Mouse (Mus musculus) liver, postnatal 0 days (tissue): ENCODE data around the gene Elf4. TPM values are rescaled to one million over a fixed set of nuclear protein-coding genes. Genes with fewer than 3 reads are reported as not detected.
"Not testable (repeated sequence)": the region's sequence is repeated elsewhere in the genome, so short reads cannot be mapped to it uniquely, and the experiment has no call there.

Source experiments
- ATAC-seq: fragments of 200-750 bp; cut with Nextera tagmentation; 2 replicates; pipeline ENCODE4 v1.8.0; 2017; ENCODE audit warnings: mild to moderate bottlenecking, moderate library complexity
- DNase-seq: peaks from one replicate; pipeline ENCODE4 v3.0.0-alpha.2; 2016
- H3K27ac ChIP-seq: fragments of 300-500 bp; sonication (generic); 2 replicates; pipeline ENCODE4 v1.5.1; 2014; ENCODE audit warnings: antibody characterized with exemption, moderate library complexity, mild to moderate bottlenecking, low read depth
- H3K27me3 ChIP-seq: fragments of 300-500 bp; sonication (generic); 2 replicates; pipeline ENCODE4 v1.6.1; 2014; ENCODE audit warnings: low read length, control low read depth, mixed read lengths; ENCODE audit not compliant: insufficient read depth
- H3K36me3 ChIP-seq: fragments of 300-500 bp; sonication (generic); replicated peaks from 2 replicates; pipeline ENCODE4 v1.6.1; 2014; ENCODE audit warnings: mild to moderate bottlenecking, control low read depth, low read length, moderate library complexity, mixed read lengths; ENCODE audit not compliant: insufficient read depth
- H3K4me1 ChIP-seq: fragments of 300-500 bp; sonication (generic); 2 replicates; pipeline ENCODE4 v1.6.1; 2014; ENCODE audit warnings: antibody characterized with exemption, mild to moderate bottlenecking, control low read depth; ENCODE audit not compliant: insufficient read depth
- H3K4me2 ChIP-seq: fragments of 300-500 bp; sonication (generic); 2 replicates; pipeline ENCODE4 v1.6.1; 2014; ENCODE audit warnings: low read depth, mild to moderate bottlenecking, low read length, moderate library complexity, mixed read lengths
- H3K4me3 ChIP-seq: fragments of 300-500 bp; sonication (generic); 2 replicates; pipeline ENCODE4 v1.5.1; 2014; ENCODE audit warnings: low read depth, low read length
- H3K9ac ChIP-seq: fragments of 300-500 bp; sonication (generic); replicated peaks from 2 replicates; pipeline ENCODE4 v1.6.1; 2014; ENCODE audit warnings: mild to moderate bottlenecking, moderate library complexity
- H3K9me3 ChIP-seq: fragments of 300-500 bp; sonication (generic); 2 replicates; pipeline ENCODE4 v1.6.1; 2016; ENCODE audit warnings: mild to moderate bottlenecking, control low read depth, low read length, mixed read lengths
- CTCF ChIP-seq: sonication (generic); IDR thresholded peaks from 2 replicates; pipeline ENCODE4 v1.5.1; 2016; ENCODE audit warnings: antibody characterized with exemption, low read depth
- EP300 ChIP-seq: IDR thresholded peaks from 2 replicates; pipeline ENCODE4 v1.6.1; 2016; ENCODE audit warnings: antibody characterized with exemption, low read depth, mild to moderate bottlenecking
- WGBS: fragments of 180-500 bp; shearing (Covaris S2); extraction: QIAGEN DNeasy Blood & Tissue Kit; methylation state at CpG from one replicate; pipeline ENCODE4 v1.1.7; 2014; ENCODE audit not compliant: insufficient replicate concordance; 5-methylcytosine and 5-hydroxymethylcytosine counted together
- polyA plus RNA-seq: library from polyadenylated mRNA; unstranded; fragments of >200 nt; fragmentation: Nextera tagmentation; extraction: Ambion mirVana; gene quantifications from 2 replicates; pipeline ENCODE4 v1.2.1, GENCODE M21; 2015

The Elf4 gene
- polyA plus RNA-seq, 1 experiment from 2014 or later, result 1.5 TPM

GRCm38 (mm10) chrX:48441954-48442353 lies 21.0 kb downstream of the Elf4 start:
- WGBS, result 69% methylated on average over 7 of the region's 7 CpGs
- no peaks in the 10 kb centered on the region for H3K36me3 ChIP-seq
- H3K4me1 ChIP-seq, result peaks cover 8% of the 10 kb centered on the region
- H3K9ac ChIP-seq, result no peak overlapping the region
- no peaks in the 10 kb centered on the region for H3K9me3 ChIP-seq
- TF ChIP-seq CTCF (no peak), EP300 (no peak)
- no peak overlapping the region for H3K27ac ChIP-seq
- H3K27me3 ChIP-seq, result no peaks in the 10 kb centered on the region
- DNase-seq, result no peak
- H3K4me3 ChIP-seq, result no peak overlapping the region
- no peak overlapping the region for H3K4me2 ChIP-seq
- ATAC-seq, result no peak

GRCm38 (mm10) chrX:48441548-48441947 lies 21.4 kb downstream of the Elf4 start:
- TF ChIP-seq EP300, result no peak
- TF ChIP-seq CTCF, result no peak

GRCm38 (mm10) chrX:48439036-48439435 lies 23.9 kb downstream of the Elf4 start:
- Histone ChIP-seq H3K9me3 (no peaks in the 10 kb centered on the region), H3K27ac (peak overlapping the region; percentile 34; the same call in 1 of the 2 replicates), H3K9ac (no peak overlapping the region), H3K4me1 (peaks cover 11% of the 10 kb centered on the region), H3K36me3 (no peaks in the 10 kb centered on the region), H3K4me2 (0 out of 2 replicates have a peak overlapping the region, but pooled peaks have one; percentile 29), H3K4me3 (no peak overlapping the region), H3K27me3 (no peaks in the 10 kb centered on the region)
- TF ChIP-seq EP300, result no peak
- no peak for TF ChIP-seq CTCF
- no peak for DNase-seq
- 37% methylated on average over 4 of the region's 4 CpGs for WGBS
- ATAC-seq, result peak; percentile 48

More at GRCm38 (mm10) chrX:48441548-48441947, 21.4 kb downstream of the Elf4 start:
- H3K4me3 ChIP-seq, result no peak overlapping the region
- H3K9ac ChIP-seq, result no peak overlapping the region
- no peaks in the 10 kb centered on the region for H3K36me3 ChIP-seq
- H3K27ac ChIP-seq, result no peak overlapping the region
- ATAC-seq, result no peak
- no peaks in the 10 kb centered on the region for H3K9me3 ChIP-seq
- H3K4me2 ChIP-seq, result no peak overlapping the region
- WGBS, result 79% methylated on average over 6 of the region's 6 CpGs
- DNase-seq, result no peak
- H3K4me1 ChIP-seq, result peaks cover 8% of the 10 kb centered on the region
- H3K27me3 ChIP-seq, result no peaks in the 10 kb centered on the region

- 71% methylated on average over 6 of the region's 7 CpGs for WGBS
- not testable (repeated sequence) for ATAC-seq
- peak overlapping the region; percentile 29; the same call in 1 of the 2 replicates for H3K27ac ChIP-seq
These were observed 26.9 kb downstream of the Elf4 start for GRCm38 (mm10) chrX:48436082-48436481.

DNA sequence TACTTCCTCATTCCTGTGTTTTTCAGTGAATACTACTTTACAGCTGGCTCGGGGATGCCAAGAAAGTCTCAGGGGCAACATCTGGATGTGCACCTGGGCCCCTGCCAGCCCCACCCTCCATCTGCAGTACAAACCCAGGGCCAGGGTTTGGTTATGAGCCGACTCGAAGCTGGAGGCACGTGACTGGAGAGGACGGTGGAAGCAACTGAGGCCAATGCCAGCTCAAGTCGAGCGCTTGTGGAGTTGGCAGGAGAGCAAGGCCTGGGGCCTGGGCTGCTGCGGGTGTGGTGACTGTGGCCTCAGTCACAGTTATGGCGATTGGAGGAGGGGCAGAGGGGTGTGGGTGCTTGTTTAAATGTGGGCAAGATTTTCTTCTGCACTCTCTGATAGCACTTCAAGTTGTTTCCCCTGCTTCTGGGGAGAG lies 27.4 kb downstream of the Elf4 start:
- Histone ChIP-seq H3K4me1 (peaks cover 15% of the 10 kb centered on the region), H3K27me3 (no peaks in the 10 kb centered on the region), H3K4me3 (no peak overlapping the region), H3K4me2 (peak overlapping the region; percentile 13; the same call in 1 of the 2 replicates), H3K36me3 (no peaks in the 10 kb centered on the region), H3K9ac (no peak overlapping the region), H3K9me3 (no peaks in the 10 kb centered on the region), H3K27ac (peak overlapping the region; percentile 29; the same call in 1 of the 2 replicates)
- TF ChIP-seq CTCF, result no peak
- no peak for TF ChIP-seq EP300
- whole genome bisulfite sequencing, result 46% methylated on average over 9 of the region's 9 CpGs
- no peak for DNase-seq
- peak; percentile 30; the same call in 1 of the 2 replicates for ATAC-seq

More at GRCm38 (mm10) chrX:48436082-48436481, 26.9 kb downstream of the Elf4 start:
- H3K9me3 ChIP-seq, H3K36me3 ChIP-seq, H3K9ac ChIP-seq, H3K27me3 ChIP-seq, H3K4me2 ChIP-seq, H3K4me3 ChIP-seq, DNase-seq: not testable (repeated sequence)
- peaks cover 15% of the 10 kb centered on the region for H3K4me1 ChIP-seq

DNA sequence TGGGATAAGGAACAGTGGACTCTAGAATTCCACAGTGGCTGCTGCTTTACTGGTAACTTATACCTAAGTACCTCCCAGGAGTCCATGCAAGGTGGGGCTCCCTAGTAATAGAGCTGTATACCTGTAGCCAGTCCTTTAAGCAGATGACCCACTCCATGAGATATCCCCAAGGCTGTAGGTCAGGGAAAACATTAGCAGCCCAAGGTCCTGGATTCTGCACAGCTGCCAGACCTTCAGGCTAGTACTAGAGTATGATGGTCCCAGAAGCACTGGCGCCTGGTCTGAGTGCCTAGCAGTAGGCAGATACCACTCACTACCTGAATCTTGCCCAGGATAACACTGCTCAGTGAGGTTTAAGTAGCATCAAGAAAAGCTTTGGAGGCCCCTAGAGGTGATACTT lies 28.7 kb downstream of the Elf4 start:
- H3K4me2 ChIP-seq, result no peak overlapping the region
- H3K36me3 ChIP-seq, result no peaks in the 10 kb centered on the region
- no peaks in the 10 kb centered on the region for H3K27me3 ChIP-seq
- no peaks in the 10 kb centered on the region for H3K9me3 ChIP-seq
- ATAC-seq, result no peak
- peak overlapping the region; percentile 7 for H3K27ac ChIP-seq
- H3K4me1 ChIP-seq, result peaks cover 12% of the 10 kb centered on the region
- H3K4me3 ChIP-seq, result no peak overlapping the region
- WGBS, result 81% methylated on average over 1 of the region's 1 CpGs
- TF ChIP-seq CTCF (no peak), EP300 (no peak)
- DNase-seq, result no peak
- H3K9ac ChIP-seq, result no peak overlapping the region

GRCm38 (mm10) chrX:48433527-48433899 lies 29.4 kb downstream of the Elf4 start:
- TF ChIP-seq EP300 (no peak), CTCF (no peak)
- H3K9ac ChIP-seq, result no peak overlapping the region
- H3K4me3 ChIP-seq, result peak overlapping the region; percentile 19; the same call in 1 of the 2 replicates
- H3K4me1 ChIP-seq, result peaks cover 7% of the 10 kb centered on the region; the same call in 1 of the 2 replicates
- H3K4me2 ChIP-seq, result peak overlapping the region; percentile 52
- ATAC-seq (peak; percentile 74), DNase-seq (peak; percentile 63)
- no peaks in the 10 kb centered on the region for H3K36me3 ChIP-seq
- no peaks in the 10 kb centered on the region for H3K27me3 ChIP-seq
- WGBS, result 21% methylated on average over 6 of the region's 6 CpGs
- peak overlapping the region; percentile 70 for H3K27ac ChIP-seq
- H3K9me3 ChIP-seq, result no peaks in the 10 kb centered on the region
